Mouse (Mus musculus): ENCODE measurements around the gene Ptprn2. TPM values are rescaled to one million over a fixed set of nuclear protein-coding genes. Genes with fewer than 3 reads are reported as not detected.

Gene Ptprn2
- polyA plus RNA-seq, 1 experiment from 2014 or later = 0.19 TPM

DNA sequence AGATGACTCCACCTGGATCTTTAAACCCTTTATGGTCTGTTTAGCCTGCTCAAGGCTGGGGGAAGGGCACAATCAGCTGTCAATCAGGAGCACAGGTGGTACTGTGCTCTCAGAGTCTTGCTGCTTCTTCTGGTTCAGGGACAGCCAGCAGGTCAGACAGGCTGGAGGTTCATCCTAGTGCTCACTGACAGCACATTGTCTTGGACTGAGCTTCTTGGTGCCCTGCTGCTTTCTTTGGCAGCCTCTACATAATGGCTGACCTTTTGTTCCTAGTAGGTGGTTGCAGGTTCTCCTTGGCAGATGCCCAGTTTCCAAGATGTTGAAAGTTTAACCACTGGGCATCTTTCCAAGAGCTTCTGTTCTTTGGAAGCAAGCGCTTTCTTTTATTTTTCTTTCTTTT lies 55.1 kb downstream of the Ptprn2 start:
- H3K27me3 ChIP-seq (ENCODE audit: control insufficient read depth, insufficient read depth, low read depth, low read length) = no peaks in the 10 kb centered on the region
- no peaks in the 10 kb centered on the region for H3K9me3 ChIP-seq (ENCODE audit: control insufficient read depth, low read length)
- H3K36me3 ChIP-seq (ENCODE audit: control insufficient read depth, insufficient read depth, low read length) = no peaks in the 10 kb centered on the region
- 52% methylated on average over 1 of the region's 1 CpGs for WGBS
- 0 out of 2 replicates have a peak, but pooled peaks have one; percentile 41 for ATAC-seq (ENCODE audit: low read depth)
- peaks cover 2% of the 10 kb centered on the region; the same call in 1 of the 2 replicates for H3K4me1 ChIP-seq (replicated peaks; ENCODE audit: control insufficient read depth, insufficient read depth, low read length)
- H3K4me2 ChIP-seq (ENCODE audit: low read depth, low read length) = no peak overlapping the region
- H3K27ac ChIP-seq (ENCODE audit: low read length) = 0 out of 2 replicates have a peak overlapping the region, but pooled peaks have one; percentile 27
- no peak overlapping the region for H3K9ac ChIP-seq (ENCODE audit: low read length)
- H3K4me3 ChIP-seq (ENCODE audit: low read length) = no peak overlapping the region

DNA sequence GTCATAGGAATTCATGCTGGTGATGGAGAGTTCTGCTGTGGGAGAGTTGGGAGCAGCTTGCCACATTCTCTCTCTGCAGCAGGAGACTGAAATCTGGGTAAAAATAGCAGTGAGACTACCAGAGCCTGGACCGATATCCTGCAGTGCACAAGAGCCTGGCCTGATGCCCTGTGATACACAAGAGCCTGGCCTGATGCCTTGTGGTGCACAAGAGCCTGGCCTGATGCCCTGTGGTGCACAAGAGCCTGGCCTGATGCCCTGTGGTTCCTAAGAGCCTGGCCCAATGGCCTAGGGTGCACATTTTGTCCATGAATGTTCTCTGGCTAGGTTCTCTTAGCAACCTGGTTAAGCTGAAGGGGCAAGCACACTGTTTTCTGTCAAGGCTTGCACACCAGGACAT lies 64.5 kb downstream of the Ptprn2 start:
- ATAC-seq (ENCODE audit: low read depth) = no peak
- Histone ChIP-seq H3K36me3 (ENCODE audit: control insufficient read depth, insufficient read depth, low read length) (no peaks in the 10 kb centered on the region), H3K9ac (ENCODE audit: low read length) (no peak overlapping the region), H3K4me1 (replicated peaks; ENCODE audit: control insufficient read depth, insufficient read depth, low read length) (no peaks in the 10 kb centered on the region), H3K27me3 (ENCODE audit: control insufficient read depth, insufficient read depth, low read depth, low read length) (no peaks in the 10 kb centered on the region), H3K9me3 (ENCODE audit: control insufficient read depth, low read length) (no peaks in the 10 kb centered on the region), H3K4me2 (ENCODE audit: low read depth, low read length) (no peak overlapping the region), H3K4me3 (ENCODE audit: low read length) (no peak overlapping the region), H3K27ac (ENCODE audit: low read length) (no peak overlapping the region)
- 56% methylated on average over 1 of the region's 1 CpGs for WGBS

DNA sequence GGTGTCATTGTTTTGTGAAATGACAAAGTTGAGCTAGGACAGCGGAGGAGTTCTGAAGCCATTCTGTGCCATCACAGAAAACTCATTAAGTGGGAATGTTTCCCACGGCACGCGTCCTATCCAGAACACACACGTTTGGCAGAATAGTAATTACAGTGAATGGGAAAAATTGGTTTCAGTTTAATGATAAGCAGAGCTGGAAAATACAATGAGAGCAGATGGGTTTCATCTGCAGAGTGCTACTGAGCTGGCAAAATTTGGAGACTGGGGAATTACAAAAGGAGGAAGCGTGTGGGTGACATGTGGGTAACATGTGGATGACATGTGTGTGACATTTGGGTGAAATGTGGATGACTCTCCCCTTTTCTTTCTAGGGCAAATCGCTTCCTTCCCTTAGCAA lies 66.0 kb downstream of the Ptprn2 start:
- H3K4me1 ChIP-seq (replicated peaks; ENCODE audit: control insufficient read depth, insufficient read depth, low read length) = no peaks in the 10 kb centered on the region
- H3K4me3 ChIP-seq (ENCODE audit: low read length) = no peak overlapping the region
- 80% methylated on average over 7 of the region's 7 CpGs for WGBS
- no peak overlapping the region for H3K4me2 ChIP-seq (ENCODE audit: low read depth, low read length)
- no peak overlapping the region for H3K9ac ChIP-seq (ENCODE audit: low read length)
- ATAC-seq (ENCODE audit: low read depth) = no peak
- H3K36me3 ChIP-seq (ENCODE audit: control insufficient read depth, insufficient read depth, low read length) = no peaks in the 10 kb centered on the region
- H3K27ac ChIP-seq (ENCODE audit: low read length) = no peak overlapping the region
- H3K9me3 ChIP-seq (ENCODE audit: control insufficient read depth, low read length) = no peaks in the 10 kb centered on the region
- no peaks in the 10 kb centered on the region for H3K27me3 ChIP-seq (ENCODE audit: control insufficient read depth, insufficient read depth, low read depth, low read length)

DNA sequence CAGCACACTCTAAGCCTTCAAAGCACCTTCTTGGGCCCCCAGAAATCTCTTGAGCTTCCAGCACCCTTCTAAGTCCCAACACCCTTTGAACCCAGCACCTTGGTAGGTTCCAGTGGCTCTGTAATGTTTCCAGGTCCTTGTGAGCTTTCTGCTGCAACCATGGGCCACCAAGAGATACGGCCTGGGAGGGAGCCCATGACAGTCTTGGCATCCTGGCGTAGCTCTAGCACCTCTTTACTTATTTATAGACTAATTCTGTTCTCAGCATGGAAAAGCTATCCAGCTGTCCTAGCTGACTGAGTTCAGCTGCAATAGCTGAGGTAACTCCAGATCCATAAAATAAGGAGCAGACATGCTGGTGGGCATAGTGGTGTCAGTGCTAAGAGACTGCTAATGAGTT lies 66.8 kb downstream of the Ptprn2 start:
- no peak for ATAC-seq (ENCODE audit: low read depth)
- Histone ChIP-seq H3K4me2 (ENCODE audit: low read depth, low read length) (no peak overlapping the region), H3K27ac (ENCODE audit: low read length) (no peak overlapping the region), H3K9ac (ENCODE audit: low read length) (no peak overlapping the region), H3K4me3 (ENCODE audit: low read length) (no peak overlapping the region), H3K4me1 (replicated peaks; ENCODE audit: control insufficient read depth, insufficient read depth, low read length) (no peaks in the 10 kb centered on the region), H3K36me3 (ENCODE audit: control insufficient read depth, insufficient read depth, low read length) (no peaks in the 10 kb centered on the region), H3K27me3 (ENCODE audit: control insufficient read depth, insufficient read depth, low read depth, low read length) (no peaks in the 10 kb centered on the region), H3K9me3 (ENCODE audit: control insufficient read depth, low read length) (no peaks in the 10 kb centered on the region)
- 80% methylated on average over 2 of the region's 2 CpGs for WGBS

DNA sequence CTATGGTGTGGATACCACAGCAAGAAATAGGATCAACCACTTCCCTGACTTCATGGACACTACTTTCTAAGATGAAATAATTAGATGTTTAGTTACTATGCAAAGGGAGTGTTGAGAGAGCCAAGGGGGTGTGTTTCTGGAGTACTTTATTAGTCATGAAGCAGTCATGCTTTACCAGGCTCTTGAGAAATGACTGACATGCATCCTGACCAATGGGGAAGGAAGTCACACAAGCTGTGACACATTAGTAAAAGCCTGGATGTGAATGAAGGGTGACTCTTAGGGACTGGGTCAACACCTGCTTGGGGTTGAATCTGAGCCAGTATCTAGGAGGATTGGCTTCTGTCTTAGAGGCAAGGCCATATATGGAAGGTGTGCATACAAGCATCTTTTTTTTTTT lies 67.8 kb downstream of the Ptprn2 start:
- H3K36me3 ChIP-seq (ENCODE audit: control insufficient read depth, insufficient read depth, low read length) = no peaks in the 10 kb centered on the region
- no peaks in the 10 kb centered on the region for H3K4me1 ChIP-seq (replicated peaks; ENCODE audit: control insufficient read depth, insufficient read depth, low read length)
- H3K4me3 ChIP-seq (ENCODE audit: low read length) = no peak overlapping the region
- no peak overlapping the region for H3K4me2 ChIP-seq (ENCODE audit: low read depth, low read length)
- H3K9ac ChIP-seq (ENCODE audit: low read length) = no peak overlapping the region
- no peaks in the 10 kb centered on the region for H3K9me3 ChIP-seq (ENCODE audit: control insufficient read depth, low read length)
- no peaks in the 10 kb centered on the region for H3K27me3 ChIP-seq (ENCODE audit: control insufficient read depth, insufficient read depth, low read depth, low read length)
- no peak for ATAC-seq (ENCODE audit: low read depth)
- H3K27ac ChIP-seq (ENCODE audit: low read length) = no peak overlapping the region

DNA sequence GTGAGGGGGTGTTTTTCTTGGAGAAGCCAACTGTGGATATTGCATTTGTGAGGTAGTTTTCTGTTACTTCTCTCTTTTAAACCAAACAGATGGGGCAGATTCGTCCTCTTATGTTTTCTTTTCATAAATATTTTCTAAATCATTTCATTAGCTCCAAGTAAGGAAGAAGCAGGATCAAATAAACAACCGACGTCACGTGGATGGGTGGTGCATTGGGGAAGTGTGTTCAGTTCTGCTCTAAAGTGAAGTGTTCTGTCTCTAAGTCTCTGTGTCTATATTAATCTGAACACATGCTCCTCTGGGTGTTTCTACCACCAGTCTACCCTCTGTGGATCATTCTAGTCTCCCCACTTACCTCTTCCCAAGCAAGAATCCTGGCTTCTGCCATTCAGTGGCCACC lies 70.4 kb downstream of the Ptprn2 start:
- H3K27ac ChIP-seq (ENCODE audit: low read length) = no peak overlapping the region
- H3K9ac ChIP-seq (ENCODE audit: low read length) = no peak overlapping the region
- no peaks in the 10 kb centered on the region for H3K9me3 ChIP-seq (ENCODE audit: control insufficient read depth, low read length)
- no peak overlapping the region for H3K4me2 ChIP-seq (ENCODE audit: low read depth, low read length)
- no peak overlapping the region for H3K4me3 ChIP-seq (ENCODE audit: low read length)
- ATAC-seq (ENCODE audit: low read depth) = no peak
- H3K36me3 ChIP-seq (ENCODE audit: control insufficient read depth, insufficient read depth, low read length) = no peaks in the 10 kb centered on the region
- no peaks in the 10 kb centered on the region for H3K27me3 ChIP-seq (ENCODE audit: control insufficient read depth, insufficient read depth, low read depth, low read length)
- no peaks in the 10 kb centered on the region for H3K4me1 ChIP-seq (replicated peaks; ENCODE audit: control insufficient read depth, insufficient read depth, low read length)
- WGBS = 55% methylated on average over 4 of the region's 4 CpGs

DNA sequence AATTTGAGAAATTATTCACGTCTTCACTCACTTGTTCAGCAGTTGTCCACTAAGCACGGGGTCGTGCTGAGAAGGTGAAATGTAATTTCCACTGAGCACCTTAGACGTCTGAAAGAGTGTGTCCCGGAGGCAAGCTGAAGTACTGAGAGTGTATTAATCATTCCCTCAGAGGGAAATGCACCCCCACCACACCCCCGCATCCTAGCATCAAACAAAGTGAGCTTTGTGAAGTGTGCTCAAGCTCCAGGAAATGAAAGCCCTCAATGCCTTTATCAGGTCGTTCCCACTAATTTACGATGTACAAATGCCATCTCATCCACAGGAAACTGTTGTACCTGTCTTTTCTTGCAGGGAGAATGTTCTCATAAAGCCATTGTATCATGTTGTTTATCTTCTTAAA lies 78.9 kb downstream of the Ptprn2 start:
- no peak overlapping the region for H3K4me2 ChIP-seq (ENCODE audit: low read depth, low read length)
- H3K36me3 ChIP-seq (ENCODE audit: control insufficient read depth, insufficient read depth, low read length) = no peaks in the 10 kb centered on the region
- no peaks in the 10 kb centered on the region for H3K27me3 ChIP-seq (ENCODE audit: control insufficient read depth, insufficient read depth, low read depth, low read length)
- 48% methylated on average over 8 of the region's 8 CpGs for WGBS
- H3K4me3 ChIP-seq (ENCODE audit: low read length) = no peak overlapping the region
- H3K9ac ChIP-seq (ENCODE audit: low read length) = no peak overlapping the region
- ATAC-seq (ENCODE audit: low read depth) = no peak
- H3K27ac ChIP-seq (ENCODE audit: low read length) = no peak overlapping the region
- H3K4me1 ChIP-seq (replicated peaks; ENCODE audit: control insufficient read depth, insufficient read depth, low read length) = no peaks in the 10 kb centered on the region
- H3K9me3 ChIP-seq (ENCODE audit: control insufficient read depth, low read length) = no peaks in the 10 kb centered on the region

DNA sequence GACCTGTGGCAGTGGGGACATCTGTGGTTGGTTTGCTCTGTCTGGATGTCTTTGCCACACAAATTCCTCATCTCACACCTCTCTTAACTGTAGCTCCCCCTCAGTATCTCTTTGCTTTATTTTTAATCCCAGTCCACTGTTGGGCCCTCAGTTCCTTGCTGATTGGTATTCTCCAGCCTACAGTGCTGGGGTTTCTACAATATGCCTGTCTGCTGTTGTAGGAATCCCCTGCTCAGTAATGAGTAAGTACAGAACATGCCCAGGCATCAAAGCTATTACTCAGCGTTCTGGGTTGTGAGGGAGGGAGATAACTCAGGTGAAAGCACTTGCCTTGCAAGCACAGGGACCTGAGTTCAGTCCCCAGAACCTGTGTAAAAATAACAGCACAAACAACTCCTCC lies 81.2 kb downstream of the Ptprn2 start:
- no peak overlapping the region for H3K9ac ChIP-seq (ENCODE audit: low read length)
- H3K9me3 ChIP-seq (ENCODE audit: control insufficient read depth, low read length) = no peaks in the 10 kb centered on the region
- no peak for ATAC-seq (ENCODE audit: low read depth)
- WGBS = 42% methylated on average over 1 of the region's 1 CpGs
- H3K36me3 ChIP-seq (ENCODE audit: control insufficient read depth, insufficient read depth, low read length) = no peaks in the 10 kb centered on the region
- H3K27ac ChIP-seq (ENCODE audit: low read length) = no peak overlapping the region
- no peaks in the 10 kb centered on the region for H3K4me1 ChIP-seq (replicated peaks; ENCODE audit: control insufficient read depth, insufficient read depth, low read length)
- no peak overlapping the region for H3K4me3 ChIP-seq (ENCODE audit: low read length)
- H3K4me2 ChIP-seq (ENCODE audit: low read depth, low read length) = no peak overlapping the region
- H3K27me3 ChIP-seq (ENCODE audit: control insufficient read depth, insufficient read depth, low read depth, low read length) = no peaks in the 10 kb centered on the region

DNA sequence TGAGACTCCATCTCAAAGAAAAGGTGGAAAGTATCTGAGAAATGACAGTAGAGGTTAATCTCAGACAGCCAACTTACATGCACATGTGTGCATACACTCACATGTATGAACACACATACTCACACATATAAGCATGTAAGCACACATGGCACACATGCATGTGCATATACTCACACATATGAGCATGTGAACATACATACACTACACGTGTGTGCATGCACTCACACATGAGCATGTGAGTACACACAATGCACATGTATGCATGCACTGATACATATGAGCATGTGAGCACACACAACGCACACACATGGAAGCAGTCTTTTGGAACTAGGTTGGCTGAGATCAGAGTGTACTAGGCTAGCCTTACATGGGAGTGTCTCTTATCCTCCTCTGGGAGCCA lies 81.7 kb downstream of the Ptprn2 start:
- 72% methylated on average over 2 of the region's 2 CpGs for WGBS
- H3K4me2 ChIP-seq (ENCODE audit: low read depth, low read length) = no peak overlapping the region
- ATAC-seq (ENCODE audit: low read depth) = no peak

DNA sequence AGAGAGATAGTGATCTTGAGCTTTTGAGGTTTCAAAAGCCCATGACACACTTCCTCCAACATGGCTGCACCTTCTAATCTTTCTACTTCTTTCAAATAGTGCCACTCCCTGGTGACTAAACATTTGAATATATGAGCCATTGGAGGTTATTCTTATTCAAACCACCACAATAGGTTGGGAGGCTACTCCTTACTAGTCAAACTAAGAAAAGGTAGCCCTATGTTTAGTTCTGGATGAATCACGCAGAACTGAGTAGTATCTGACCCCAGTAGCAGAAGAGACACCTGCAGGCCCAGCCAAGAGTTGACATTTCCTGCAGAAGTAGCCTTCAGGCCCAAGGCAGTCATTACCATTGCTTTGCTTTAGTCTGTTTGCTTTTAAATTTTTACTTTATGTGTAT lies 84.0 kb downstream of the Ptprn2 start:
- ATAC-seq (ENCODE audit: low read depth) = no peak
- Histone ChIP-seq H3K27ac (ENCODE audit: low read length) (no peak overlapping the region), H3K9ac (ENCODE audit: low read length) (no peak overlapping the region), H3K4me3 (ENCODE audit: low read length) (no peak overlapping the region), H3K4me1 (replicated peaks; ENCODE audit: control insufficient read depth, insufficient read depth, low read length) (no peaks in the 10 kb centered on the region), H3K27me3 (ENCODE audit: control insufficient read depth, insufficient read depth, low read depth, low read length) (no peaks in the 10 kb centered on the region), H3K4me2 (ENCODE audit: low read depth, low read length) (no peak overlapping the region), H3K36me3 (ENCODE audit: control insufficient read depth, insufficient read depth, low read length) (no peaks in the 10 kb centered on the region), H3K9me3 (ENCODE audit: control insufficient read depth, low read length) (no peaks in the 10 kb centered on the region)
- WGBS = 60% methylated on average over 1 of the region's 1 CpGs

More for the DNA sequence above, 81.7 kb downstream of the Ptprn2 start:
- no peak overlapping the region for H3K9ac ChIP-seq (ENCODE audit: low read length)
- H3K4me3 ChIP-seq (ENCODE audit: low read length) = no peak overlapping the region
- no peak overlapping the region for H3K27ac ChIP-seq (ENCODE audit: low read length)
- H3K4me1 ChIP-seq (replicated peaks; ENCODE audit: control insufficient read depth, insufficient read depth, low read length) = no peaks in the 10 kb centered on the region
- H3K36me3 ChIP-seq (ENCODE audit: control insufficient read depth, insufficient read depth, low read length) = no peaks in the 10 kb centered on the region
- no peaks in the 10 kb centered on the region for H3K27me3 ChIP-seq (ENCODE audit: control insufficient read depth, insufficient read depth, low read depth, low read length)
- no peaks in the 10 kb centered on the region for H3K9me3 ChIP-seq (ENCODE audit: control insufficient read depth, low read length)

All from lung, embryonic 16.5 days (tissue).